Mouse (Mus musculus): Measurements from ENCODE around the gene Zfp84. TPM values are rescaled to one million over a fixed set of nuclear protein-coding genes. Genes with fewer than 3 reads are reported as not detected.
"Not testable (repeated sequence)": the region's sequence is repeated elsewhere in the genome, so short reads cannot be mapped to it uniquely, and the experiment has no call there.

Gene Zfp84
- 10.1 TPM in 2 replicates for polyA plus RNA-seq (2012; rRNA removed)

GRCm38 (mm10) chr7:29768090-29768900 lies at the start of gene Zfp84:
TSS of gene Zfp84 (plus strand) at chr7:29768552.
- peak; percentile 94 to 95 for DNase-seq (ENCODE audit: extremely low spot score in 1 of 2, low spot score in 1 of 2)

DNA sequence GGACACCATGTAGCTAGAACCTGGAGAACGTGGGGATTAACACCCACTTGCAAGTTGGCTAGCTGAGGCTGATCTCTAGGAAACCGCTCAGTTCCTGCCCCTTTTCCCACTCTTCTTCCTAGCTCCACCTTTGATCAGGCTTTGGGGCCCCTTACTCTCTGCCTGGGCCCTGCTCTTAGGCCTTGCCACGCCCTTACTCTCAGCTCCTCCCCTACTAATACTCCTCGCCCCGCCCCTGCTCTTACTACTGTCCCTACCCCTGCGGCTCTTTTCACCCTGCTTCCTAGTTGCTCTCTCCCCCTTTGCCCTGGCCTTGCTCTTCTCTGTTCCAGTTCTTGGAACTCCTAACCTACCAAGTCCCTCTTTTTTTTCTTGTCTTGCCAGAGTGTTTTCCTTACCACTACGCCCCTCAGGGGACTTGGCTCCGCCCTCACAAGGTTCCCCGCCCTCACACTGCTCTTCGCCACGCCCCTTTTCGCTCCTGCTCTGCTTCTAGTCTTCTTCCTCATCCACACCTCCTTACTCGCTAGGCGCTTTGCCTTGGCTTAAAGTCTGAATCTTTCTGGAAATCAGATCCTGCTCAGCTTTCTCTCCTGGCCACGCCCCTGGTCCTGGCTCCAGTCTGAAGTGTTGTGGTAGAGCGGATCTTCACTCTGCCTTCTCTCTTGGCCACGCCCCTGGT lies 42.8 kb upstream of the Zfp84 start:
- not testable (repeated sequence) for DNase-seq (ENCODE audit: extremely low spot score in 1 of 2, low spot score in 1 of 2)

DNA sequence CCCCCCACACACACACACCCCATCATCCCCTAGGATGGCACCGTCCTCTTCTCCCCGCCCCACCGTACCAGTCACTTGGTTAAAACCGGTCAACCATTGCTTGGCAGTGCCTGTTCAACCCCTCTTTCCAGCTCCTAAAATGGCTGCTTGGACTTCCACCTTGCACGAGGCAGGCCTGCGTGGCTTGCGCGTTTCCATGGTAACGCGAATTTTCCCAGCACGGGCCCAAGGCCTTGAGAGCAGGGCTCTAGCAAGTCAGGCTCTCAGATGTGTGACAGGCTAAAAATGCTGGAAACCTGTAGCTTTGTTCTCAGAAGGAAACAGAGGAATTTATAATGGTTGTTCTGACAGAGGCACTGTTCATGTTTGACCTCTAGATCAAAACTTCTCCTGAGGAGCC lies 41.5 kb upstream of the Zfp84 start, which contains the start of gene Catsperg2:
Catsperg2 (minus strand) TSS at position 173 of the 400 bp plus-strand sequence.
- not testable (repeated sequence) for DNase-seq (ENCODE audit: extremely low spot score in 1 of 2, low spot score in 1 of 2)

DNA sequence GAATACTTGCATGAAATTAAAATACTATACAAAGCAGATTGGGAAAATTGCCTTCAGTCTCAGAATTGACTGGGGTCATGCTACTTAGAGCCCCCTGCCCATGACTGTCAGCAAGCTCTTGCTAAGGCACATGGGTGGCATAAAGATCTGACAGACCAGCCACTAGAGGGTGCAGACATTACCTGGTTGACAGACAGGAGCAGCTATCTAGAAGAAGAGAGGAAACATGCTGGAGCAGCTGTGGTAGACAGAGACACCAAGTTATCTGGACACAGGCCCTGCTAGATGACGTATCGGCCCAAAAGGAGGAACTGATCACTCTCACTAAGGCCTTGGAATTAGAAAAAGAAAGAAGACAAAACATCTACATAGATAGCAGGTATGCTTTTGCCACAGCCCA lies 40.3 kb upstream of the Zfp84 start:
- DNase-seq (ENCODE audit: extremely low spot score in 1 of 2, low spot score in 1 of 2), result no peak

DNA sequence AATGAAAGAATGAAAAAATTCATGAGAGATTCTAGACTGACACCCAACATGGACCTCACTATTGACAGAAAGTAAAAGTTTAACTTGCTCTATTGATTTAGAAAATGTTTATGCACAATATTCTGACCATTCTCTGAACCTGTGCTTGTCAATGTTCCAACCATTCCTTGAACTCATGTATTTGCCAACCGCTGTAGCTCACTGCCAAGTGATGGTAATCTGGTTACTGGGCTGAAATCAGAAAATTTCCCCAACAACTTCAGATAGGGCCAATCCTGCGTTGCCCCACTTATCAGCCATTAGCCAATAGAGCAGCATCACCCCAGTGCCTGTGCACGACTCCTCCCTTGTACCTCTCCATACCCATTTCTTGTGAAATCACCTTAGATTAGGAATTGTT lies 26.1 kb upstream of the Zfp84 start:
- no peak for DNase-seq (ENCODE audit: extremely low spot score in 1 of 2, low spot score in 1 of 2)

- DNase-seq (ENCODE audit: extremely low spot score in 1 of 2, low spot score in 1 of 2), result no peak
Observed at GRCm38 (mm10) chr7:29760476-29760875, 7.9 kb upstream of the Zfp84 start.

DNA sequence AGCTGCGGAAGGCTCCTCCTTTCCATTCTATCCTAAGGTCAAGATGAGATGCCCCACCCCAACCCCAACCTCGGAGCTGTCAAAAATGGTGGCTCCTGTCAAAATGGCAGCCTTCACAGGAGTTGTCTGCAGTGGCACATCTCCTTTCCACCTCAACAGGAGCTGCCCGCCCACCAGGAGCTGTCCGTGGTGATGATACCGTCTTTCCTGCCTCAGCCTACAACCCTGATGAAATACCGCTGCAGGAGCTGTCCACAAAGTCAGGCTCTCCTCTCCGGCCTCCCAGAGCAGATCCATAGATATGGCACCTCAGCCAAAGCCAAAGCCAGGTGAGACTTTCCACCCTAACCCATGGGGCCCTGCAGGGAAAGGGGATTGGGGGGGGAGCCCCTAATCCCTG lies 3.6 kb upstream of the Zfp84 start:
- no peak for DNase-seq (ENCODE audit: extremely low spot score in 1 of 2, low spot score in 1 of 2)

- peak; percentile 77 to 92 for DNase-seq (ENCODE audit: extremely low spot score in 1 of 2, low spot score in 1 of 2)
Observed at GRCm38 (mm10) chr7:29767058-29767686, 1.2 kb upstream of the Zfp84 start.

GRCm38 (mm10) chr7:29768980-29769379 lies 628 bp downstream of the Zfp84 start:
- DNase-seq (ENCODE audit: extremely low spot score in 1 of 2, low spot score in 1 of 2), result no peak

GRCm38 (mm10) chr7:29773503-29773902 lies 5.2 kb downstream of the Zfp84 start:
- DNase-seq (ENCODE audit: extremely low spot score in 1 of 2, low spot score in 1 of 2), result no peak

DNA sequence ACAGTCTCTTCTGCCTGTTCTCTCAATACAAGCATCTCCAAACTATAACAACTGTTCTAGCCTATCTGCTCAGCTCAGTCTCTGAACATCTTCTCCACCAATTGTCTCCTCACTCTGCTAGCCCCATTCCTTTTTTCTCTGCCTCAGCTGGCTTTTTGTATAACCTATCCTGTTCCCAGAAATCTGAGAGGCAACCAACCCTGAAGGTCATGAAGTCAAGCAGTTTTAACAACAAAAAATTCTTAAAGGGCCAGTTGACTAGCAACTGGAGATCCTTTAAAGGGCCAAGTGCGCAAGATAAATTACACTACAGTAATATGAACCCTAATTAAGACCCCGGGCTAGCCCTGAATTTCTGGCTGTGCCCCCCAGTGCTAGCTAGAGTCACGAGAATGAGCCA lies 6.0 kb downstream of the Zfp84 start:
- no peak for DNase-seq (ENCODE audit: extremely low spot score in 1 of 2, low spot score in 1 of 2)

DNA sequence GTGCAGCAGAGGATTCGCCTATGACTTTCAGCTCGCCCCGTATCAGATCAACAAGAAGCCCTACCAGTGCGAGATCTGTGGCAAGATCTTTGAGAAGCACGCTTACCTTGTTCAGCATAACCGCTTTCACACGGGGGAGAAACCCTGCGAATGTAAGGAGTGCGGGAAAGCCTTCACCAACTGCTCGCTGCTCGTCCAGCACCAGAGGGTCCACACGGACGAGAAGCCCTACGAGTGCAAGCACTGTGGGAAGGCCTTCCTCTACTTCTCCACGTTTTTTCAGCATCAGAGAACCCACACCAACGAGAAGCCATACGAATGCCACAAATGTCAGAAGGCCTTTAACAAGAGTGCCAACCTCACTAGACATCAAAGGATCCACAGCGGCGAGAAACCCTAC lies 8.2 kb downstream of the Zfp84 start:
- DNase-seq (ENCODE audit: extremely low spot score in 1 of 2, low spot score in 1 of 2), result no peak

DNA sequence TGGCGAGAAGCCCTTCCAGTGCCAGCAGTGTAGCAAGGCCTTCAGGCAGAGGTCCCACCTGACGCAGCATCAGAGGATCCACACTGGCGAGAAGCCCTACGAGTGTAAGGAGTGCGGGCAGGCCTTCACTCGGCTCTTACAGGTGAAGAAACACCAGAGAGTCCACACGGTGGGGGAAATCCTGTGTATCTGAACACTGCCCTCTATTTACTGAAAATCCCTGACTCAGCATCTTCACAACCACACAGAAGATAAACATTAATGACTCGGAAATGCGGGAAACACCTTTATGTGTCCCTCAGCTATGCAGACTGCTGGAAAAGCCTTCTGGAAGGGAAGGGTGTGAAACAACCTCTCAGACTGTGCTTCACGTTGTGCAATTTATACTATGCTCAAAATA lies 9.0 kb downstream of the Zfp84 start:
- no peak for DNase-seq (ENCODE audit: extremely low spot score in 1 of 2, low spot score in 1 of 2)

DNA sequence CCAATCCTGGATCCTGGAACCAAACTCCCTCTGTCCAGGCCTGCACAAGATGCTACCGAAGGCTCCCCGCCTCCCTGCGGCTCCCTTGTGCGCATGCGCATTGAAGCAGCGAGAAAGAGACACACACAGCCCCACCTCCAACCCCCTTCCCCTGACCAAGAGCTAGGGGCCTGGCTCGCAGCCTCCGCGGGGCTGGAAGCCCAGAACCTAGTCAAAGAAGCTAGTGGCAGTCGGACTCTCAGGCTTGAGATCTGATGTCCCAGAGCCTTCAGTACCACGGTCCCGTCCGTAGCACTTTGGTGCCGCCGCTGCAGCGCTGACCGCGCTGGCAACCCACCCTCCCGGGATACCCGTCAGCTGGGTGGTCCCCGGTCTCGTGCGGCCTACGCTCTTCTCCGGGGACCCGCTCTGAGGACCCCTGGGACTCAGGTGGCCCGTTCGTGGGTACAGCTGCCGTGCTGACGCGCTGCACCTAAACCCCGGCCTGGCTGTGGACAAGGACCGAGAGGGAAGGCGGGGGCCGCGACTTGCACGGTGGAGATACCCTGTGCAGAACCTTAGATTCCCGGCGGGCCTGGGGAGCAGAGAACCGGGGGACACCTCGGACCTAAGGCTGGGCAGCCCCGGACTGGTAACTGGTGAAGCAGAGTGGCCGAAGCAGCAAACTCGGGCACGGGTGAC lies 15.7 kb downstream of the Zfp84 start, which contains the start of gene Zfp30:
Zfp30 (plus strand) TSS at position 128 of the 681 bp plus-strand sequence.
- DNase-seq (ENCODE audit: extremely low spot score in 1 of 2, low spot score in 1 of 2), result peak; percentile 62 to 88

- DNase-seq (ENCODE audit: extremely low spot score in 1 of 2, low spot score in 1 of 2), result peak in 1 of 2 experiments; percentile 19
Observed at GRCm38 (mm10) chr7:29785023-29785422, 16.7 kb downstream of the Zfp84 start.

GRCm38 (mm10) chr7:29785888-29786287 lies 17.5 kb downstream of the Zfp84 start:
- DNase-seq (ENCODE audit: extremely low spot score in 1 of 2, low spot score in 1 of 2), result no peak

- no peak for DNase-seq (ENCODE audit: extremely low spot score in 1 of 2, low spot score in 1 of 2)
Observed at GRCm38 (mm10) chr7:29792906-29793305, 24.6 kb downstream of the Zfp84 start.

DNA sequence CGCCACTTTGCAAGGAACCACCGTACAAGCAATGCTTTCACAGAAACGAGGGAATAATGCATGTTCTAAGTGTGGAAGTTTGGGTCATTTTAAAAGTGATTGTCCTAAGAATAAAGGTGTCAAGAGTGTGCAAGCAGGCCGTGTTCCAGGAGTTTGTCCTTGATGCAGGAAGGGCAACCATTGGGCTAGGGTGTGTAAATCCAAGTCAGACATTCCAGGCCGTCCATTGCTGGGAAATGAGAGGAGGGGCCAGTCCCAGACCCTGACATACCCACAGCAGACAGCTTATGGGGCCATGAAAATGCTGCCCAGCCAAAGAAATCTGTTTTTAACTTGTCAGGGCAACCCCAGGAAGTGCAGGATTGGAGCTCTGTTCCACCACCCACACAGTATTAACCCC lies 38.7 kb downstream of the Zfp84 start:
- DNase-seq (ENCODE audit: extremely low spot score in 1 of 2, low spot score in 1 of 2), result no peak

DNA sequence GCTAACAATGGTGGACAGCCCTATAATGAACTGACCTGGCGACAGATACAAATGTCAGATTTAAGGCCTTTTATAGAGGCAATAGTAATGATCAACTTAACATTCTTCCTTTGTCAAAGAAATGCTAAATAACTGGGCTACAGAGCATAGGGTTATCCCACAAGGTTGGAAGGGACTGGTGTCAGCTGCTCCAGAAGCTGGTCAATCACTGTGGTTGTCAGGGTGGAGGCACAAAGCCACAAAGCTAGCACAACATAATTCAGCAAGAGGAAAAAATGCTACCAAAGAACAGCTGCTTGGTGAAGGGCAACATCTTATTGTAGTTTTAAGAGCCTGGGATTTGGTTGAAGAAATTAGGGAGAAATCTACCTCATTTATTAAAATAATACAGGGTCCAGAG lies 43.9 kb downstream of the Zfp84 start:
- no peak for DNase-seq (ENCODE audit: extremely low spot score in 1 of 2, low spot score in 1 of 2)

DNA sequence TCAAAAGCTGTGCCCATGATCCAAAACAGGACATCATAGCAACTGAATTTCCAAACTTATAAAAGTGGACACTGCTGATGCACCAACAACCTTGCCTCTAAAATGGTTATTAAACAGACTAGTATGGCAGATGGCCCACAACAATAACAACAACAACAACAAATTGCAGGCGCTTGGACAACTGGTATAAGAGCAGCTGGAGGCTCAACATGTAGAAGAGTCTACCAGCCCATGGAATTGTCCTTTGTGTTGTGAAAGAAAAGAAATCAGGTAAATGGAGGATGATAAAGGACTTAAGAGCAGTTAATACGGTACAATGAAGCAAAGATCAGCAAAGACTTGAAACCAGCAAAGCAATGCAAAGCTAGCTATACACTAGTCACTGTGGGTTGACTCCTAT lies 46.0 kb downstream of the Zfp84 start:
- no peak for DNase-seq (ENCODE audit: extremely low spot score in 1 of 2, low spot score in 1 of 2)

Measured in frontal cortex, adult 2 months (tissue).